ENCODE assay signal across 8 mouse cellular contexts in genomic region chr9:102717164-102717885, GRCm38 (mm10). TPM values are rescaled to one million over a fixed set of nuclear protein-coding genes. Genes with fewer than 3 reads are reported as not detected.
DNase-seq lines count a peak whose midpoint lies in the region; ATAC-seq and TF ChIP-seq lines count a peak whose summit lies in the region.

No protein-coding gene starts in this region.

- peaks cover 22% of the 10 kb centered on the region for H3K36me3 ChIP-seq in ES-Bruce4 (ENCODE audit: control insufficient read depth, insufficient read depth, low read length, poor library complexity, severe bottlenecking)
- peaks cover 2% of the 10 kb centered on the region for H3K36me3 ChIP-seq in forebrain, embryonic 16.5 days (ENCODE audit: control insufficient read depth, insufficient read depth)
- H3K36me3 ChIP-seq in liver, postnatal 0 days (replicated peaks; ENCODE audit: insufficient read depth, low read length), result peaks cover 7% of the 10 kb centered on the region; the same call in 1 of the 2 replicates
- H3K36me3 ChIP-seq in neural tube, embryonic 15.5 days, result peaks cover 11% of the 10 kb centered on the region; the same call in 1 of the 2 replicates
- no peaks in the 10 kb centered on the region for H3K36me3 ChIP-seq in thymus, adult 2 months (ENCODE audit: control insufficient read depth, insufficient read depth, low read length)

- H3K4me1 ChIP-seq in ES-Bruce4 (ENCODE audit: control insufficient read depth, insufficient read depth, low read length), result peaks cover 19% of the 10 kb centered on the region
- peaks cover 38% of the 10 kb centered on the region for H3K4me1 ChIP-seq in forebrain, embryonic 16.5 days (replicated peaks; ENCODE audit: control insufficient read depth, insufficient read depth, low read length)
- peaks cover 46% of the 10 kb centered on the region for H3K4me1 ChIP-seq in liver, postnatal 0 days (ENCODE audit: insufficient read depth)
- H3K4me1 ChIP-seq in neural tube, embryonic 15.5 days, result peaks cover 39% of the 10 kb centered on the region
- H3K4me1 ChIP-seq in thymus, adult 2 months (replicated peaks; ENCODE audit: control insufficient read depth, insufficient read depth, low read length), result no peaks in the 10 kb centered on the region

- H3K4me2 ChIP-seq in forebrain, embryonic 16.5 days (ENCODE audit: low read length), result peak overlapping the region; percentile 75
- peak overlapping the region; percentile 81 for H3K4me2 ChIP-seq in liver, postnatal 0 days (ENCODE audit: low read depth, low read length)
- H3K4me2 ChIP-seq in neural tube, embryonic 15.5 days, result peak overlapping the region; percentile 69

- peak; percentile 92 for TF ChIP-seq EP300 in ES-Bruce4 (IDR thresholded peaks at IDR 0.05; ENCODE audit: insufficient read depth, low read depth, low read length)
- no peak for TF ChIP-seq EP300 in liver, postnatal 0 days (IDR thresholded peaks at IDR 0.05; ENCODE audit: low read depth)

- DNase-seq in cerebellum, adult 11 months, result peak; percentile 81
- peak; percentile 91 for DNase-seq in heart, postnatal 25 days (ENCODE audit: low spot score)
- DNase-seq in layer of hippocampus, adult 18-20 months (ENCODE audit: low spot score in 2 of 2), result peak; percentile 76 to 79
- peak; percentile 84 for DNase-seq in liver, postnatal 0 days
- DNase-seq in thymus, adult 2 months, result peak; percentile 9

- TF ChIP-seq CTCF in ES-Bruce4 (IDR thresholded peaks at IDR 0.05; ENCODE audit: low read depth, low read length), result no peak
- peak; percentile 48 for TF ChIP-seq CTCF in liver, postnatal 0 days (IDR thresholded peaks at IDR 0.05; ENCODE audit: low read depth)
- no peak for TF ChIP-seq CTCF in thymus, adult 2 months (IDR thresholded peaks at IDR 0.05; ENCODE audit: borderline replicate concordance, control insufficient read depth, extremely low read depth, insufficient read depth, low read length, poor library complexity)

- no peaks in the 10 kb centered on the region for H3K27me3 ChIP-seq in ES-Bruce4 (ENCODE audit: control insufficient read depth, insufficient read depth, low read length, poor library complexity, severe bottlenecking)
- H3K27me3 ChIP-seq in forebrain, embryonic 16.5 days (replicated peaks; ENCODE audit: control insufficient read depth, insufficient read depth, low read length), result no peaks in the 10 kb centered on the region
- peaks cover 12% of the 10 kb centered on the region; the same call in 1 of the 2 replicates for H3K27me3 ChIP-seq in liver, postnatal 0 days (ENCODE audit: insufficient read depth, low read length)
- no peaks in the 10 kb centered on the region for H3K27me3 ChIP-seq in neural tube, embryonic 15.5 days (replicated peaks)
- H3K27me3 ChIP-seq in thymus, adult 2 months (ENCODE audit: control insufficient read depth, insufficient read depth, low read length), result peaks cover 9% of the 10 kb centered on the region; the same call in 1 of the 2 replicates

- peak; percentile 78 for ATAC-seq in forebrain, embryonic 16.5 days
- ATAC-seq in liver, postnatal 0 days, result peak; percentile 81
- ATAC-seq in neural tube, embryonic 15.5 days (ENCODE audit: low FRiP score), result peak; percentile 75

- H3K4me3 ChIP-seq in ES-Bruce4 (ENCODE audit: low read depth, low read length), result peak overlapping the region; percentile 84
- peak overlapping the region; percentile 83 for H3K4me3 ChIP-seq in forebrain, embryonic 16.5 days (replicated peaks; ENCODE audit: low read length)
- peak overlapping the region; percentile 61 for H3K4me3 ChIP-seq in liver, postnatal 0 days (ENCODE audit: low read depth, low read length)
- peak overlapping the region; percentile 87 for H3K4me3 ChIP-seq in neural tube, embryonic 15.5 days (replicated peaks)
- H3K4me3 ChIP-seq in thymus, adult 2 months (ENCODE audit: control insufficient read depth, insufficient read depth, low read length), result peak overlapping the region; percentile 34

- H3K27ac ChIP-seq in ES-Bruce4 (ENCODE audit: insufficient read depth, low read length), result peak overlapping the region; percentile 83
- peak overlapping the region; percentile 92 for H3K27ac ChIP-seq in forebrain, embryonic 16.5 days (ENCODE audit: low read length)
- H3K27ac ChIP-seq in liver, postnatal 0 days (ENCODE audit: low read depth), result peak overlapping the region; percentile 92
- peak overlapping the region; percentile 97 for H3K27ac ChIP-seq in neural tube, embryonic 15.5 days (replicated peaks)
- no peak overlapping the region for H3K27ac ChIP-seq in thymus, adult 2 months (ENCODE audit: control insufficient read depth, insufficient read depth, low read length)

- intact Hi-C loops in heart, postnatal 25 days (cut with DNase I), result loop anchor here (1.0 kb wide), 1 partner anchor 62 kb away; no protein-coding TSS in a partner anchor

- WGBS in forebrain, embryonic 16.5 days, result under 1% methylated on average over 50 of the region's 50 CpGs
- under 1% methylated on average over 41 of the region's 50 CpGs for WGBS in liver, postnatal 0 days (ENCODE audit: insufficient replicate concordance)
- WGBS in neural tube, embryonic 15.5 days, result under 1% methylated on average over 48 of the region's 50 CpGs
- WGBS in thymus, adult 2 months, result 2% methylated on average over 50 of the region's 50 CpGs

- H3K9me3 ChIP-seq in ES-Bruce4 (replicated peaks; ENCODE audit: control insufficient read depth, insufficient read depth, low read length, poor library complexity, severe bottlenecking), result no peaks in the 10 kb centered on the region
- no peaks in the 10 kb centered on the region for H3K9me3 ChIP-seq in forebrain, embryonic 16.5 days (ENCODE audit: control insufficient read depth, low read length)
- no peaks in the 10 kb centered on the region for H3K9me3 ChIP-seq in liver, postnatal 0 days (ENCODE audit: low read length)
- no peaks in the 10 kb centered on the region for H3K9me3 ChIP-seq in neural tube, embryonic 15.5 days (replicated peaks)

- TF ChIP-seq POLR2A in ES-Bruce4 (IDR thresholded peaks at IDR 0.05; ENCODE audit: insufficient read depth, low read length), result peak; percentile 73
- no peak for TF ChIP-seq POLR2A in thymus, adult 2 months (IDR thresholded peaks at IDR 0.05; ENCODE audit: control insufficient read depth, extremely low read depth, insufficient read depth, low read length, poor library complexity)

- H3K9ac ChIP-seq in ES-Bruce4 (ENCODE audit: low read depth, poor library complexity, severe bottlenecking), result peak overlapping the region; percentile 74
- H3K9ac ChIP-seq in forebrain, embryonic 16.5 days (replicated peaks; ENCODE audit: low read depth, low read length), result peak overlapping the region; percentile 99
- H3K9ac ChIP-seq in liver, postnatal 0 days (replicated peaks), result peak overlapping the region; percentile 81
- peak overlapping the region; percentile 90 for H3K9ac ChIP-seq in neural tube, embryonic 15.5 days (replicated peaks)

RNA-seq across cellular contexts. Expression of gene Amotl2, which starts 0.9 kb away (rescaled TPM):
- 227 and 231 TPM in 2 replicates for polyA plus RNA-seq in ES-Bruce4 (2011; ENCODE audit: insufficient read depth, insufficient read length, low read depth, missing spikeins)
- polyA plus RNA-seq in forebrain, embryonic 16.5 days (2015; fragmentation: Nextera tagmentation; extraction: Ambion mirVana), result 53.4 and 62.5 TPM in 2 replicates
- total RNA-seq in heart, postnatal 25 days (2021), result 10 to 100 TPM; 56.4 to 59.5 TPM
- 10 to 100 TPM; 19.2 to 20.5 TPM for total RNA-seq in layer of hippocampus, adult 18-20 months (2021)
- polyA plus RNA-seq in liver, postnatal 0 days (2015; fragmentation: Nextera tagmentation; extraction: Ambion mirVana), result 5.7 and 6.5 TPM in 2 replicates
- polyA plus RNA-seq in neural tube, embryonic 15.5 days (2015; fragmentation: Nextera tagmentation; extraction: Ambion mirVana), result 41.5 and 57.0 TPM in 2 replicates
- 6.7 and 7.2 TPM in 2 replicates for polyA plus RNA-seq in thymus, adult 2 months (2012; rRNA removed)

Comparison
In these comparisons a context has a peak if more than half of its experiments do, and no peak if none do; other contexts are left out.
1. H3K4me3 ChIP-seq: peak in every context shown above with its lines; median percentile 87 in neural tube, embryonic 15.5 days; 84 in ES-Bruce4; 83 in forebrain, embryonic 16.5 days; 61 in liver, postnatal 0 days; 34 in thymus, adult 2 months.
2. DNase-seq: peak in every context shown above with its lines; median percentile 91 in heart, postnatal 25 days; 84 in liver, postnatal 0 days; 81 in cerebellum, adult 11 months; 78 in layer of hippocampus, adult 18-20 months; 9 in thymus, adult 2 months.